Mouse (Mus musculus) forebrain, postnatal 0 days (tissue): ENCODE results near the gene Rad51ap1. TPM values are rescaled to one million over a fixed set of nuclear protein-coding genes. Genes with fewer than 3 reads are reported as not detected.

ENCODE experiments used
- ATAC-seq: fragments of 200-750 bp; cut with Nextera tagmentation; 2 replicates; pipeline ENCODE4 v1.8.0; 2017; ENCODE audit warnings: mild to moderate bottlenecking, moderate library complexity
- DNase-seq: peaks from one replicate; pipeline ENCODE4 v3.0.0-alpha.2; 2015
- H3K27ac ChIP-seq: fragments of 300-500 bp; sonication (generic); 2 replicates; pipeline ENCODE4 v1.5.1; 2014; ENCODE audit warnings: low read depth, mild to moderate bottlenecking, antibody characterized with exemption, low read length, moderate library complexity, mixed read lengths
- H3K27me3 ChIP-seq: fragments of 300-500 bp; sonication (generic); 2 replicates; pipeline ENCODE4 v1.6.1; 2014; ENCODE audit warnings: mild to moderate bottlenecking, low read length, mixed read lengths; ENCODE audit not compliant: insufficient read depth
- H3K36me3 ChIP-seq: fragments of 300-500 bp; sonication (generic); 2 replicates; pipeline ENCODE4 v1.6.1; 2014; ENCODE audit warnings: mild to moderate bottlenecking, moderate library complexity; ENCODE audit not compliant: insufficient read depth
- H3K4me1 ChIP-seq: fragments of 300-500 bp; sonication (generic); 2 replicates; pipeline ENCODE4 v1.6.1; 2014; ENCODE audit warnings: antibody characterized with exemption; ENCODE audit not compliant: insufficient read depth
- H3K4me2 ChIP-seq: fragments of 300-500 bp; sonication (generic); 2 replicates; pipeline ENCODE4 v1.6.1; 2014; ENCODE audit warnings: low read depth, mild to moderate bottlenecking, moderate library complexity
- H3K4me3 ChIP-seq: fragments of 300-500 bp; sonication (generic); 2 replicates; pipeline ENCODE4 v1.5.1; 2014; ENCODE audit warnings: low read depth, low read length, mixed read lengths
- H3K9ac ChIP-seq: fragments of 300-500 bp; sonication (generic); 2 replicates; pipeline ENCODE4 v1.6.1; 2014; ENCODE audit warnings: mild to moderate bottlenecking
- H3K9me3 ChIP-seq: fragments of 300-500 bp; sonication (generic); 2 replicates; pipeline ENCODE4 v1.6.1; 2016; ENCODE audit warnings: low read length
- CTCF ChIP-seq: sonication (generic); IDR thresholded peaks from 2 replicates; pipeline ENCODE4 v1.5.1; 2016; ENCODE audit warnings: antibody characterized with exemption, control low read depth, low read depth
- WGBS: fragments of 180-500 bp; shearing (Covaris S2); extraction: QIAGEN DNeasy Blood & Tissue Kit; methylation state at CpG from one replicate; pipeline ENCODE4 v1.1.7; 2014; 5-methylcytosine and 5-hydroxymethylcytosine counted together
- polyA plus RNA-seq: library from polyadenylated mRNA; unstranded; fragments of >200 nt; fragmentation: Nextera tagmentation; extraction: Ambion mirVana; gene quantifications from 2 replicates; pipeline ENCODE4 v1.2.1, GENCODE M21; 2015
- total RNA-seq: library from RNA; depleted of rRNA; stranded (reverse); fragments of >200 nt; gene quantifications from 2 replicates; pipeline ENCODE4 v1.2.3, GENCODE M21; 2014; rRNA removed

Gene Rad51ap1
- total and polyA plus RNA-seq, 2 experiments from 2014 or later = 7.0 to 11.0 TPM

DNA sequence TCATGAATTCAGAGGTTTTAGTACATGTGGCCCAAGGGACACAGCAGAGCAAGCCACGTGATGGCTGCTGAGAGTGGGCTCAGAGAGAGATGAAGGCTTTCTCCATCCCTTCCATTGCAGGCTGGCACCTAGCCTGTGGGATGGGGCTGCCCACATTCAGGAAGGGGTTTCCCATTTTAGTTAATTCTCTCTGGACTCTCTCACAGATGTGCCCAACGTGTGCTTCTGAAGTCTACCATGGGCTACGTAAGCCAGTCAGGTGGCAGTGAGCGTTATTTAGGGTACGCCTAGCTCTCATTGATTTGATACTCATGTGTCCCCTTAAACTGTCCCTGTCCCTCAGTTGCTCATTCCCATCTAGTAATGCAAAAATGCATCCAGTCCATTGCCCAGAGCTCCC is 24.5 kb downstream of the Rad51ap1 start:
- ATAC-seq = no peak
- no peak for TF ChIP-seq CTCF
- H3K4me3 ChIP-seq = no peak overlapping the region
- H3K27ac ChIP-seq = no peak overlapping the region
- no peaks in the 10 kb centered on the region for H3K4me1 ChIP-seq
- no peaks in the 10 kb centered on the region for H3K36me3 ChIP-seq
- no peak overlapping the region for H3K9ac ChIP-seq
- no peak for DNase-seq
- H3K27me3 ChIP-seq = no peaks in the 10 kb centered on the region
- no peak overlapping the region for H3K4me2 ChIP-seq
- H3K9me3 ChIP-seq = no peaks in the 10 kb centered on the region
- 77% methylated on average over 5 of the region's 5 CpGs for WGBS

- Histone ChIP-seq H3K27me3 (no peaks in the 10 kb centered on the region), H3K4me1 (no peaks in the 10 kb centered on the region), H3K4me2 (no peak overlapping the region), H3K4me3 (no peak overlapping the region), H3K9ac (no peak overlapping the region), H3K9me3 (no peaks in the 10 kb centered on the region), H3K27ac (no peak overlapping the region), H3K36me3 (no peaks in the 10 kb centered on the region)
- no peak for TF ChIP-seq CTCF
- WGBS = 84% methylated on average over 4 of the region's 4 CpGs
- ATAC-seq (no peak), DNase-seq (no peak)
These were observed 28.7 kb downstream of the Rad51ap1 start for GRCm38 (mm10) chr6:126910727-126911126.

DNA sequence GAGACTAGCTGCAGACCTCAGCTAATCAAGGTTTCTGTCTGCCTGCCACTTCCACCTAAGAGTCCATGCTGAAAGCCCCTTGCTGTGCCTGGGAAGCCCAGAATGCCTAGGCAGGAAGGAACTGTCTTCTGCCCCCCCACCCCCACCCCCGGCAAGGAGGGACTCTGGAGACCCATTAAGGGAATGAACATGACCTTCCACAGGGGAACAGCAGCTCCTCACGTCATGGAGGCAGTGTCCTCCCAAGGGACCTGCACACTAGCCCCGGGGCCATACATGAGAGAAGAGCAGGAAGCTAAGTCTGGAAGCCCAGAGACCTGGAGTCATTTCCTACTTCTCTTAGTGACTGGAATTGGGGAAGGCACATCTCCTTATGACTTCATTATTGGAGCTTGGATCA is 31.5 kb downstream of the Rad51ap1 start:
- no peaks in the 10 kb centered on the region for H3K4me1 ChIP-seq
- TF ChIP-seq CTCF = no peak
- no peaks in the 10 kb centered on the region for H3K36me3 ChIP-seq
- ATAC-seq (no peak), DNase-seq (no peak)
- H3K27ac ChIP-seq = no peak overlapping the region
- WGBS = 72% methylated on average over 3 of the region's 3 CpGs
- H3K27me3 ChIP-seq = no peaks in the 10 kb centered on the region
- no peak overlapping the region for H3K9ac ChIP-seq
- no peak overlapping the region for H3K4me3 ChIP-seq
- no peaks in the 10 kb centered on the region for H3K9me3 ChIP-seq
- H3K4me2 ChIP-seq = no peak overlapping the region

DNA sequence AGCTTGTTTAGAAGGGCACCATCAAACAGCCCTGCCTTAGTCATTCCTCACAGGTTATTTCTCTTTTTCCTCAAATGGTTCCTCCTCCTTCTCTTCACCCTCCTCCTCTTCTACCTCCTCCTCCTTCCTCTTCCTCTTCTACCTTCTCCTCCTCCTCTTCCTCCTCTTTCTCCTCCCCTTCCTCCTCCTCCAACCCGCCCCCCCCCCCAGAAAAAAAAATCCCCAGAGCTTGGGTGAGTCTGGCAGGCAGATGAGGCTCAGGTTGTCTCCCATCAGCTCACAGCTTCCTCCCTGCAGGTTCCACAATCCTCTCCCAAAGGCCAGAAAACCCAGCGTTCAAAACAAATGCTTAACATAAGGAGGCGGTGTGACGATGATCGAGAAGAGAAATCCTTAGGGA is 32.0 kb downstream of the Rad51ap1 start:
- Histone ChIP-seq H3K9ac (no peak overlapping the region), H3K36me3 (no peaks in the 10 kb centered on the region), H3K27ac (no peak overlapping the region), H3K4me3 (no peak overlapping the region), H3K4me2 (no peak overlapping the region), H3K4me1 (no peaks in the 10 kb centered on the region), H3K9me3 (no peaks in the 10 kb centered on the region), H3K27me3 (no peaks in the 10 kb centered on the region)
- no peak for TF ChIP-seq CTCF
- ATAC-seq = no peak
- 77% methylated on average over 4 of the region's 5 CpGs for WGBS
- no peak for DNase-seq

DNA sequence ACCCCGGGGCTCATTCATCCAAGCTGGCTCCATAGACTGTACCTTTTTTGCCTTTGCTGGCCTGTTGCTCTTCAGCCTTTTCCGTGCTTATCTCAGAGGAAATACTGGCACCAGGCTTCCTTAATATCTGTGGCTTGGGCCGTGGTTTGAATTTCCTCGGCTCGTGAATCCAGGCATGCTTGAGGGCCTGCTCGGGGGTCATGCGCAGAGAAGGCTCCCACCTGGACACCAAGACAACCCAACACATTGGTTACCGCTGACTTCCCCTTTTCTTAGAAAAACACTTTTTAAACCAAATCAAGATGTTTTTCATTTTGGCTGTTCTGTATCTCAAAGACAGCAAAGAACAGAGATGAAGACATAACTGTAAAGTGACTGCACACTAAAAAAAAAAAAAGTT is 62.3 kb downstream of the Rad51ap1 start:
- Histone ChIP-seq H3K4me3 (no peak overlapping the region), H3K27me3 (no peaks in the 10 kb centered on the region), H3K9ac (no peak overlapping the region), H3K4me2 (no peak overlapping the region), H3K36me3 (no peaks in the 10 kb centered on the region), H3K9me3 (no peaks in the 10 kb centered on the region), H3K27ac (no peak overlapping the region), H3K4me1 (no peaks in the 10 kb centered on the region)
- WGBS = 90% methylated on average over 8 of the region's 8 CpGs
- no peak for TF ChIP-seq CTCF
- no peak for ATAC-seq
- no peak for DNase-seq

Other genes with a start within 250 kb of the Rad51ap1 start
- gene Kcna6, start 198.9 kb downstream of the Rad51ap1 start, total RNA-seq = 49.2 and 49.6 TPM in 2 replicates
- 14.4 and 19.9 TPM in 2 replicates for gene Kcna6, start 198.9 kb downstream of the Rad51ap1 start, polyA plus RNA-seq
- gene Ndufa9, start 90.5 kb downstream of the Rad51ap1 start, total RNA-seq = 113 and 117 TPM in 2 replicates
- gene Ndufa9, start 90.5 kb downstream of the Rad51ap1 start, polyA plus RNA-seq = 213 and 225 TPM in 2 replicates
- gene Akap3, start 86.5 kb downstream of the Rad51ap1 start, total RNA-seq = 0.23 TPM in 1 of 2 replicates, not detected in the other
- 0.09 and 0.12 TPM in 2 replicates for gene Akap3, start 86.5 kb downstream of the Rad51ap1 start, polyA plus RNA-seq
- not detected in 2 replicates for gene Dyrk4, start 17.7 kb downstream of the Rad51ap1 start, total RNA-seq
- not detected in 2 replicates for gene Dyrk4, start 17.7 kb downstream of the Rad51ap1 start, polyA plus RNA-seq
- 33.6 and 46.8 TPM in 2 replicates for gene D6Wsu163e, start 375 bp upstream of the Rad51ap1 start, total RNA-seq
- 34.5 and 35.0 TPM in 2 replicates for gene D6Wsu163e, start 375 bp upstream of the Rad51ap1 start, polyA plus RNA-seq
- gene Fgf6, start 76.0 kb upstream of the Rad51ap1 start, total RNA-seq = not detected in 2 replicates
- not detected in 2 replicates for gene Fgf6, start 76.0 kb upstream of the Rad51ap1 start, polyA plus RNA-seq
- gene Fgf23, start 133.3 kb upstream of the Rad51ap1 start, total RNA-seq = 0.15 and 0.38 TPM in 2 replicates
- 0.08 and 0.13 TPM in 2 replicates for gene Fgf23, start 133.3 kb upstream of the Rad51ap1 start, polyA plus RNA-seq
- 8.1 and 9.3 TPM in 2 replicates for gene Tigar, start 170.0 kb upstream of the Rad51ap1 start, total RNA-seq
- gene Tigar, start 170.0 kb upstream of the Rad51ap1 start, polyA plus RNA-seq = 6.1 and 6.8 TPM in 2 replicates
- gene Ccnd2, start 212.6 kb upstream of the Rad51ap1 start, total RNA-seq = 31.4 and 44.1 TPM in 2 replicates
- 430 and 467 TPM in 2 replicates for gene Ccnd2, start 212.6 kb upstream of the Rad51ap1 start, polyA plus RNA-seq